Mouse (Mus musculus) right cerebral cortex, postnatal 14 days (tissue): ENCODE results near the gene Pafah1b1.

Experiments
- DNase-seq: peaks from one replicate; pipeline ENCODE4 v3.0.0; 2022

Gene Pafah1b1

DNA sequence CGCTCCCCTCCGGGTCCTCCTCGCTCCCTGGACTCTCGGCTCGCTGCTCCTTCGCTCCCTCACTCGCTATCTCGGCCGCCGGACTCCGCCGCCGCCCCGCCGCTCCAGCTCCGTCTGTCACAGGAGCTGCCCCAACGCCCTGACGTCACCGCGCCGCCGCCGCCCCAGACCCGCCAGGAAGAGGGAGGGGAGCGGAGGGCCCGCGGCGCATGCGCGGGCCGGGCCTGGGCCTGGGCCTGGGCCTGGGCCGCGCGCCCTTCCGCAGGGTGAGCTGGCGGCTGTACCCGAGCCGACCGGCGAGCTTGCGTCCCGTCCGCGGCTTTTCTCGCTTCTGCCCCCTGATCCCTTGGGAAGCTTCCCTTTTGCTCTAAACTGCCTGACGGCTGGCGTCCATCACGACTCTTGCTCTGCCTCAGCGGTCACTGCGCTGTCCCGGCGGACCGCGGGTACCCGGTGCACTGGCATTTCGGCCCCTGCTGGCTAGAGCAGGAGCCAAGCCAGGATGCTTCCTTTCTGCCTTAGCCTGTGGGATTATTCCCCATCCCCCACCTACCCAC lies at the start of gene Pafah1b1:
Gene Pafah1b1, minus strand, starts transcription at position 436 of the 557 bp plus-strand sequence.
- DNase-seq, result peak; percentile 97

DNA sequence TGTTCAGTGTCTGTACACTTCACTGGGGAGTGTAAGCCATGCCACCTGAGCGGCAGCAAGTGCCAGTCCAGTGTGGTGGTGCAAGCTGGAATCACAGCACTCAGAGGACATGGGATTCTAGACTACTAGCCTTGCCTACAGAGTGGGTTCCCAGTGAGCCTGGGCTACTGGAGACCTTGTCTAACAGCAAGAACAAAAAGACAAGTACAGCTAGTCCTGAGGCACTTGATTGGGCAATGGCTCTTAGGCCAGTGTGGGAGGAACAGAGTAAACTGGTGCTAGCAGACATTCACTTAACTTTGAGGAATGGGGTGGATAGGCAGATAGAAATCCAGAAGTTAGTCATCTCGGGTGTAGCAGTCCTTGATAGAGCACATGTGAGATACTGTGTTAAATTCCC lies 47.9 kb upstream of the Pafah1b1 start:
- no peak for DNase-seq

DNA sequence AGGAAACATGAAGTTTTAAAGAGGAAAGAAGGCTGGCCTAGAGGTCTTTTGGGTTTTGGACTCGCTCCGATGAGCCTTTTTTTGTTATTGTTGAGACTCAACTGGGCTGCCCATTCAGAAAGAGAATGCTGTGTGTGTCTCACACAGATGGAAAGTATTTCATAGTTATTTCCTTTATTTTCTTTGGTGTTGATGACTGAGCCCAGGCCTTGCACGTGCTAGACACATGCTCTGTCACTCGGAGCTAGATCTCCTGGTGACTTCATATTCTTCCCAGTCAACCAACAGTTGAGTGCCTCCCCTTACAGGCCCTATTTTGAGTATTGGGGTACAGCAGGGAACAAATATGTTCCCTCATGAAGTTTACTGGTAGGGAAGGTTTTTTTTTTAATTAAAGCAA lies 47.2 kb upstream of the Pafah1b1 start:
- no peak for DNase-seq

DNA sequence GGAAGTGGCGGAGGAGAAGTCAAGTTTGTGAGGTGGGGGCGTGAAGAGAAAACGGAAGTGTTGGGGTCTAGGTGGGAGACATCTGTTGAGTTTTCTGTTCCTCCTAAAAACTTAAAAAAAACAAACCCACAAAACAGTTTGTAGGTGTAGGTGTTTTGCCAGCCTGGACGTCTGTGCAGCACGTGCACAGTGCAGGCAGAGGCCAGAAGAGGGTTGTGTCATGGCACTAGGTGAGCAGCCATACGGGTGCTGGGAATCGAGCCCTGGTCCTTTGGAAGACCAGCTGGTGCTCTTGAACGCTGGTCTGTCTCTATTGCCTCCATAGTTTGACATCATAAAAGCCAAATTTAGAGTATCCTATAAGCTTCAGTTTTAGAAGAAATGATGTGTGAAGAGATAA lies 46.8 kb upstream of the Pafah1b1 start:
- DNase-seq, result no peak

DNA sequence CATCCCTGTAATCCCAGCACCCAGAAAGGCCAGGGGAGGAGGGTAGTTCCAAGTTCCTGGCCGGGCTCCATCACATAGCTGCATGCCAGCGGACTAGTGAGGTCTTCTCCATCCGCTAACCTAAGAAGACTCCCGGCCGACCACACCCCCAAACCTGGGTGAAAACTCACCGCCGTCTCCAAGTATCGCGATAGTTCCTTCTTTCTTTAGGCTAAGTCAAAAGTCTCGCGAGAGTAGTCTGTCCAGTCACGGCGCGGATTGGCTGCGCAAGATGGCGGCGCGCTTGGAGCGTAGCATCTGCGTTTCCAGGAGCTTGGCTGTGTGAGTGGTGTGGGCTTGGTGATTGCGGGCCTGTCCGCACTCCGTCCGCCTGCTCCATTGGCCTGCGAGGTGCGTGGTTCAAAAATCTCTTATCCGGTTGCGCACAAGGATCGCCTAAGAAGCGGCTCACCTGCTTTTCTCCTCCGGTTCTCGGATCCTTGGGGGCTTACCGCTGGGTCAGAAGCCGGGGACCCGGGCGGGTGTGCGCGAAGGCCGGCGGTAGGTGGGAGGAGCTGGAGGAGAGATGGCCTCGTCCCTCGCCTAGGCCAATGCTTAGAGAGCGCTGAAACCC lies 46.2 kb upstream of the Pafah1b1 start, which contains the start of gene Mettl16:
Gene Mettl16, plus strand, starts transcription at position 236 of the 613 bp plus-strand sequence.
- peak; percentile 93 for DNase-seq

DNA sequence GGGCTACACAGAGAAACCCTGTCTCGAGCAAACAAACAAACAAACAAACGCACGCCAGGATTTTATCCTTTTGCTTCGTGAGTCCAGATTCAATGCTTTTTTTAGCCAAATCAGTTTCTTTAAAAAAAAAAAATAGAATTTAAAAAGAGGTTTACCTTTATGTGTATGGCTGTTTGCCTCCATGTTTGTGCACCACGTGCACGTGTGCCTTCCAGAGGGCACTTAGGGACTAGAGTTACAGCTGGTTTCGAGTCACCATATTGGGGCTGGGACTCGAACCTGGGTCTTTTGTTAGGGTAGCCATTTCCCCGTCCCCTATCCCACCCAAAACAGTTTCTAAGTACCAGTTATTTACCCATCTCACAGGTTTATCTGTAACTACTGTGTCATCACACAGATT lies 45.6 kb upstream of the Pafah1b1 start:
- no peak for DNase-seq

DNA sequence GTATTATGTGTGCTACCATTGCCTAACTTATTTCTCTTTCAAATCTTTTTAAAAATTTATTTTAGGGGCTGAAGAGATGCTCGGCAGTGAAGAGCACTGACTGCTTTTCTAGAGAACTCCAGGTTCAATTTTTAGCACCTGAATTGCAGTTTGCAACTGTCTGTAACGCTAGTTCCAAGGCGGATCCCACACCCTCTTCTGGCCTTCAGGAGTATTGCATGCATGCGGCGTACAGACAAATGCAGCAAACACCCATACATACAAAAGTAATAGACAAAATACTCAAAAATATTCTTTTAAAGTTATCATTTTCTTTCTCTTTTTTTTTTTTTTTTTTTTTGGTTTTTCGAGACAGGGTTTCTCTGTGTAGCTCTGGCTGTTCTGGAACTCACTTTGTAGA lies 43.6 kb upstream of the Pafah1b1 start:
- no peak for DNase-seq

DNA sequence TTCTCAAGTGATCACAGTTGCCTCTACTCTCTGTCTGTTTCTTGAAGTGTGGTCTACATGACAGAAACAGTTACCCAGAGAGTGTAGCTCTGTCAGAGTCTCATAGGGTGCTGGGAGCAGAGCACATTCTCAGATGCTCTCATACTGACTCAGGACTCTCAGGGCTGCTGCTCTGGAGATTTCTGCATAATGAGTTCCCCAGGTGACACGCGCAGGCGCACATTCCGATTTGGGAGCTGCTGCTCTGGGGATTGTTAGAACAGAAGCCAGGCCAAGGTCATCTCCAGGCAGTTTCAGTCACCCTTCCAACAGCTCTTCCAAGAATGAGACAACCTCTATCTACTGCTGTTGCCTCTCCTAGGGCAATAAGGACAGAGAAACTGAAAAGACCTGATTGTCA lies 43.0 kb upstream of the Pafah1b1 start:
- no peak for DNase-seq

DNA sequence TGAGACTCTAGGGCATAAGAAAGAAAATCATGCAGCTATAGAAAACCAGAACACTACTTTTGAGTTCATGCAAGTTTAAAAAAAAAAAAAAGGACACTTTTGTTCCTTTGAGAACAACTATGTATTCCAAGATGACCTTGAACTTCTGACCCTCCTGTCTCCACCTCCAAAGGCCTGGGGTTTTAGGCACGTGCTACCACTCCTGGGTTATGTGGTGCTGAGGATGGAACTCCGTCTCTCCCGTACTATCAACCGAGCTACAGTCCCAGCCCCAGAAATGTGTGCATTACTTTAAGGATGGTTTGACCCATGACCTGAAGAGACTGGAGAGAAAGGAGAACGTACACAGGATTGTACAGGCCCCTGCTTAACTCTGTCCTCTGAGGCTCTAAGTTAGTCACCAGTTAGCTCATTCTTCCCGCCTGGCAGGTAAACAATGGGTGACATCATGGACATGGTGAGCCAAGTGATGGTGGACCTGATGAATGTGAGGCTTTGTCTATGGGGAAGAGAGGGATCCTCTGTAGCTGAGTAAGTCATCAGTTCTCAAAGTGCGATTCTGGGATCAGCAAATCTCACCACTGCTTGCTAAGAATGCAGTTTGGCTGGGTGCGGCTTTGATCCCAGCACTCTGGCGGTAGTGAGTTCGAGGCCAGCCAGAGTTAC lies 39.6 kb upstream of the Pafah1b1 start:
- no peak for DNase-seq

DNA sequence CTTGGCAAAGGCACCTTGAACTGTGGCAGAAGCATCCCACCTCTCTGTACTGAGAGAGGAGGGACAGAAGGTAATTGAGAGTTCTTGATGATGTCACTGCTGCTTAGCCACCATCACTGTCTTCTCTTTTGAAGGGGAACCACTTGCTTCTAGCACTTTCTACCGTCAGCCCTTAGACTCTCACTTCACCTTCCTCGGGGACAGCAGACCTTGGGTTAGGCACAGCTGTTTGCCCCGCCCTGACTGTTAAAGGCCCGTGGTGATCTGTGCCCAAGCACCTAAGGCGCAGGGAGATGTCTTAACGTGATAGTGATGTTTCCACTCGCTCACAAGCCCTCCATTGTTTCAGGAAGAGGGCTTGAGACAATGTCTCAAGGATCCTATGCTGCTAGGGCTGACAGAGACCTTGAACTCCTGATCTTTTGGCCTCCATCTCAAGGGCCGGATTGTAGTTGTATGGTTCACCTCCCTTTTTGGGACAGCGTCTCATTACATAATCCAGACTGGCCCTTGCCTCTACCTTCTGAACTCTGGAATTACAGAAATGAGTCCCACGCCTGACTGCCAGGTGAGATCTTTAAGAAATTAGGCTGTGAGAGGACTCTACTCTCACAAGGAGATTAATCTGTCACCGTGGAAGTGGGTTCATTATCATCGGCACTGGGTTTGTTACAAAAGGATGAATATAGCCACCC lies 36.7 kb upstream of the Pafah1b1 start:
- no peak for DNase-seq

DNA sequence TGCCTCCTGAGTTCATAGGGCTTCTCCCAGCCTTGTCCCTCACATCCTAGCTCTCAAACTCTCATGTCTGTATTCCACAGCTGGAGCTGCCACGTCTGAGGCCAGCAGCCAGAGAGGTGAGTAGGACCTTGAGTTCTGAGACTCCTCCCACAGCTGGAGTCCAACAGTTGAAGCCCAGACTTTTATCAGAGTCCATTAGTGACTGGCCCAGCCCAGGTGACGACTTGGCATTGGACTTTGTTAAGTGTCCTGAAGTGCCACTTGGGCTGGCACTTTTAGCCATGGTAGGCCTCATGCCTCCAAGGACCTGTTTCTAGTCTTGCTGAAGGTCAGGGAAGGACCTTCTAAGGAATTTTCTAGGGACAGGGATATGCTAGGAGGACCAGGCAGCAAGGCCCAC lies 32.2 kb upstream of the Pafah1b1 start:
- DNase-seq, result no peak

DNA sequence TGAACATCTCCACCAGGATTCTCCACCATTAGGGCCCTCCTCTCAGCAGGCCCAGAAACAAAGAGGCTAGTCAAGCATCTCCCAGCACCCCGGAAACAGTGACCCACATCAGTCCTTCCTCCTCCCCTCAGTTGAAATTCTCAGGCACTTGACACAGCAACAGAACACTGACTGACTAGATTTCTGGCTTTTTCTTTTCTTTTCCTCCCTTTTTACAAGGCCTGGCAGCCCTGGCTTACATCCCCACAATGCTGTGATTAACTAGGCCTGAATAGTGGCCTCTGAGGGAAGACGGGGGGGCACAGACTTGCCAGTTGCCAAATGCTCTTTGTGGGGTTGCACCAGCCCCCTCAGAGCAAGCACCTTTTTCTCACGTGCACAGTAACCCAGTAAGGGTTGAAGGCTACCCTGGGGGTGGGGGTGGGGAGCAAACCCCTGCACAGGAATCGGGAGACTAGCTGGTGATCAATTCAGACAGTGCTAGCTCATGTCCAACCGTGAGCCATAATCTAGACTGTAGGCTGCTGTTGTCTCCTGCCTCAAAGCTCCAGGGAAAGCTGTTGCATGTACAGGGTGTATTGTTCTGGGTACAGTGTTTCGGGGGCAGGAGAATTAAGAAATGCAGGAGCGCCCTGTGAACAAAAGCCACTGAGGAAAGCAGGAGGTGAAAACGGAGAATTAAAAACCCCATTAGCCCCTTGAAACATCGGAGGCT lies 27.0 kb upstream of the Pafah1b1 start:
- DNase-seq, result no peak

DNA sequence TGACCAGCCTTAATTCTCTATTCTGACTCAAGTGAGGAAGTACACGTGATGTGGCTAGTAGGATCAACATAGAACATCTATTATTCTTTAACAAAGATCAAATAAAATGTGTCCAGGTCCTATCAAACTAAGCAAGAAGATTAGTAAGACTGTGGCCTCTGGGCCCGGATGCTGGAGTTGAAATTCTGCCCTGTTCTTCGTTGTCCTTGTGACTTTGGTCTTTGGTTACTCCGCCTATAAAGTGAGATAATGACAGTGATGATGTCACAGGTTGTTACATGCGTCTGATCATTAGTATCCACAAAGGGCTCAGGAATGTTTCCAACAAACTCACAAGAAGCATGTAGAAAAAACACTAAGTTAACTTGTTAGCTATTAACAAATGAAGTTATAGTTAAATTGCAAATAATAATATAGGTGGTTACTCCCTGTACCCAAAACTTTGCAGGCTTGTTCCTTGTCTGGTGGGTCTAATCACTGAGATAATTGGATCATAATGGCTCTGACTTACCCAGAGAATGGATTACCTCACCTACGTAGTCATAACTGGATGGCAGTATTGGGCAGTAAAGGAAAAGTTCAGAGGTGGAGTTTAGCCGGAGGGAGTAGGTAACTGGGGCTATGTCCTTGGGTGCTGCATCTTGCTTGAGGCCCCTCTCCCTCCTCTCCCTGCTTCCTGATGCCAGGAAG lies 26.3 kb upstream of the Pafah1b1 start:
- no peak for DNase-seq

DNA sequence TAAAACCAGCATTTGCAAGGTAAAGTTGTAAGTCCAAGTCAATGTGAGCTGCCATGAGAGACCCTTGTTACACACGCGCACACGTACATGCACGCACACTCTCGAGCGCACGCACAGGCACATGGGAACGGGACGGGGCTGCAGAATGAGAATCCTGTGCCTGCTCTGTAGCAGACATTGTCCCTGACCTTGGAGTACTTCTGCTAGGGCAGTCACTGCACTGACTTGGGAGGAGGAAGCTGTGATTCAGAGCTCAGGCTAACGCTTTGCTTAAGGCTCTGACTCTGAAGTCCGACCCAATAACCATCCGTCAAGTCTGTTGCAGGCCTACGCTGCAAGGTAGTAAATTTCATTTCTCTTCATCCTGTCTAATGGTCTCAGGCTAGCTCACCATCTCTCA lies 24.8 kb upstream of the Pafah1b1 start:
- no peak for DNase-seq

DNA sequence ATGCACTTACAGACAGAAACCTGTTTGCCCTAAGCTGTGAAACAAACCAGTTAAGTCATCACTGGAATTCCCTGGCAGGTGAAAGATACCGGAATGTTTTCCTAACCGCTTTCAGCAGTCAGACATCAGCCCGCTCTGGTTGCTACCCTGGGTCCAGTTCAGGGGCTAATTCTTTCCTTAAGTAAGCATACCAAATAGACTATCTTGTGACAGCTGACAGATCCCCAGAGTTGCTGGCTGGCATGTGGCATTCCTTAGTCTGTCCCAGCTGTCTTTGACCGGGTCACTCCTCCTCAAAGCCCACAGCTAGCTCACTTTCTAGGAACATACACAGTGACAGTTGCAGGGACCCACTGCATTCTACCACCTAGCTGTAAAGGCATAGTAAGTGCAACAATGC lies 23.6 kb upstream of the Pafah1b1 start:
- no peak for DNase-seq

DNA sequence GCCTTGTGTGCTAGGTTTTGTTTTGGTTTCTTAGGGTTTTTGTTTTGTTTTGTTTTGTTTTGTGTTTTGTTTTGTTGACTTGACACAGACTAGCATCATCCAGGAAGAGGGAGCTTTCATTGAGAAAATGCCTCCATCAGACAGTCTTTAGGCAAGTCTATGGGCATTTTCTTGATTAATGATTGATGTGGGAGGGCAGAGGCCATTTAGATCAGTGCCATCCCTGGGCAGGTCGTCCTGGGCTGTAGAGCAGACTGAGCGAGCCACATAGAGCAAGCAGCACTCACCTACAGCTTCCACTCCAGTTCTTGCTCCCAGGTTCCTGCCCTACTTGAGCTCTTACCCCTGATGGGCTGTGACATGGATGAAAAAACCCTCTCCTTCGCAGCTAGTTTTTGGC lies 13.4 kb upstream of the Pafah1b1 start:
- no peak for DNase-seq

DNA sequence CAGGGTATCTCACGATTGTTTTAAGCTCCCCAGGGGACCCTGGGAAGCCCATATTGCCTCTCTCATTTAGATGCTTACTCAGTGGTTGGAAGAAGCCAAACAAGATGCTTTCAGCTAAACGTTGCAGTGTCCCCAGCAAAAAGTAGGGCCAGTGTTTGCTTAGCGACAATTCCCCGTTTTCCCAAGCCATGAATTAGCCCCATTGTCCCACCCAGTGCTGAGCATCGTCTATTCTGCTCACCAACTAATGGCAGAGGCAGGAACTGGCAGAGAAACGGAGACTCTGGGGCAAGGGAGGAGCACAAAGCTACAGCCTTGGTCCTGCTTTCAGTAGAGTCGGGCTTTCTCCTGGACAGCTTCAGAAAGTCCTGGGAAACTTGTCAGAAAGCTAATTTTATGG lies 10.4 kb upstream of the Pafah1b1 start:
- DNase-seq, result no peak

DNA sequence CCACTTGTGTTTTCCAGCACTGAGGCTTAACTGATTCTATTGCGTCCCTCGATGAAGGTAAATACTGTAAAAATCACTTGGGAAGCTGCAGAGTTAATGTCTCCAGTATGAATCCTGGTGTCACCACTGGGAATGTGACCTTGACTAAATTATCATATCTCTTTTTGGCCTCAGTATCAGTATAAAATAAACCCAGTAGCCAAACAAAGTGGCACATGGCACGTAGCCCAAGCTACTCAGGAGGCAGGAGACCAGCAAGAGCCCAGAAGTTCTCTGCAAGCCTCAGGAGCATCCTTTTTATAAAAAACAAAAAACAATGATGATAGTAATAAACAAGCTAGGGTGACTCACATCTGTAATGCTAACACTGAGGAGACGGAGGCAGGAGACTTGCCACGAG lies 711 bp upstream of the Pafah1b1 start:
- no peak for DNase-seq

DNA sequence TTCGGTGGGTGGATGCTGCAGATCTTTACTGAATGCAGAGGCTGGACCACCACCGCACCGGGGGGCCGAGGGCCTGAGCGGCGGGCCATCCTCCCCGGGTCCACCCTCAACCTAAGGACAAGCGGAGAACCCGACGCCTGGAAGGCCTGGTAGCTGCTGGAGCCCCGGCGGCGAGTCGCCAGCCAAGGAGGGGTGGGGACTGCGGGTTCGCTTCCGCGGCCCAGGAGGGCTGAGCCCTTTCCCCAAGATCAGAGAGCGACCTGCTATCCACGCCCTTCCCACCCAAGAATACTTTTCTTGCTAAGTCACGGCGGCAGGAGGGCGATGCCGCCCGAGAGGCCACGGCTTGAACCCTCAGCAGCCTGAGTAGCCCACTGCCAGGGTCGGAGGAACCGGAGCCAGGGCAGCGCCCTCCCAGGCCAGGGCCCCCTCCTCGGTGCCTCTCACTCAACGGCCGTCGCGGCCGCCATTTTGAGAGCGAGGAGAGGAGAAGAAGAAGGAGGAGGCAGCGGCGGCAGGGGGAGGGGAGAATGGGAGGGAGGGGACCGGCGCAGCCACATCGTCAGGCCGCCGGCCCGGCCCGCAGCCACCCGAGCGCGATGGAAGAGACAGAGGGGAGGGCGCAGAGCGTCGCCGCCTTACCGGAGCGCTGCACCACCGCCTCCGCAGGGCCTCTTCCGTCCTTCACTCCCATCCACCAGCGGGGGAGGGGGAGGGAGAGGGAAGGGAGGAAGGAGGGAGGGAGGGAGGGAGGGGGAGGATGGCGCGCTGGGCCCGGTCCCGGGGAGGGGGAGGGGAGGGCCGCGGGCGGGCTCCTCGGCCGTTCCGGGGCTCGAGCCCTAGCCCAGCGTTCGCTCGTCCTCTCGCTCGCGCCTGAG lies 874 bp downstream of the Pafah1b1 start:
- DNase-seq, result peak; percentile 88

DNA sequence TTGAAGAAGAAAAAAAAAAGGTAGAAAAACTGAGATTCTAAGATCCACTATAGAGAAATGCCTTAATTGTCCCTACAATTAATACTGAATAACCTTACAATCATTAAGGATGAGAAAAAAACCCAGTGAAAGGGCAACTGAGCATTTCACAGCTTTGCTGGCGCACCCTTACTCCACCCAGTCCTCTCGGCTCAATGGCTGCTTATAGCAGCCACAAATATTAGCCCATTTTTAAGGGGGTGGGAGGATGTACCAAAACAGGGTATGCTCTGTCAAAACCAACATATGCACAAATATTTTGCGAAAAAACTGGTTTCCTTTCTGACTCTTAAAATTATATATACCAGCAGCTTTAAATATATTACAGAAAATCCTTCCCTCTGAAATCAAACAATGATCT lies 2.5 kb downstream of the Pafah1b1 start:
- no peak for DNase-seq

DNA sequence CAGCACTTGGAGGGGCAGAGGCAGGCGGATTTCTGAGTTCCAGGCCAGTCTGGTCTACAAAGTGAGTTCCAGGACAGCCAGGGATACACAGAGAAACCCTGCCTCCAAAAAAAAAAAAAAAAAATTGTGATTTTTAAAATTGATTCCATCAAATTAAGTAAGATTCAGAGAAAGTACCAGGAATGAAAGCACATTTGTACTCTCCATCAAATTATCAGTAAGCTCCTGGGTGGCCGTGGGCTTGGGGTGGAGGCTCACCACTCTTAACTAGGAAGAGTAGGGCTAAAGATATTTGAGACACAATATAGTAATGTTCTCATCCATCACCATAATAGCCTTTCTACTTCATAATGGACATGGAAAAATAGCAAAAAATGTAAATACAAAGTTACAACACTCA lies 3.3 kb downstream of the Pafah1b1 start:
- DNase-seq, result no peak

DNA sequence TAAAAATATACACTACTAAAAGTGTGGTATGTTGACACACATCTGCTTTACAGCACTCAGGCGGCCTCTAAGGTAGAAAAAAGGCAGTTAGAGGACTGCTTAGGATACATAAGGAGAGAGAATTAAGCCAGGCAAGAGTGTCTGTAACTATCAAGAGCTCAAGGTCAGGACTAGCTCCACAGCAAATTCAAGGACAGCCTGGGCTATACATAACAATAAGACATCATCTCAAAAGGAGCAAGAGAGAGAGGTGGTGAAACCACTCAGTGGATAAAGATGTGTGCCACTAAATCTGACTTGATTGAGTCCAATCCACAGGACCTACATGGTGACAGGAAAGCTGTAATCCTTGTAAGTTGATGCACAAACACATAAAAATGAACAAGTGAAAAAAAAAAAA lies 3.8 kb downstream of the Pafah1b1 start:
- DNase-seq, result no peak
